Mouse (Mus musculus): Measurements from ENCODE around the gene Relt. TPM values are rescaled to one million over a fixed set of nuclear protein-coding genes. Genes with fewer than 3 reads are reported as not detected.

The Relt gene
- total and polyA plus RNA-seq, 3 experiments, result 24.5 to 31.1 (median 29.9) TPM

DNA sequence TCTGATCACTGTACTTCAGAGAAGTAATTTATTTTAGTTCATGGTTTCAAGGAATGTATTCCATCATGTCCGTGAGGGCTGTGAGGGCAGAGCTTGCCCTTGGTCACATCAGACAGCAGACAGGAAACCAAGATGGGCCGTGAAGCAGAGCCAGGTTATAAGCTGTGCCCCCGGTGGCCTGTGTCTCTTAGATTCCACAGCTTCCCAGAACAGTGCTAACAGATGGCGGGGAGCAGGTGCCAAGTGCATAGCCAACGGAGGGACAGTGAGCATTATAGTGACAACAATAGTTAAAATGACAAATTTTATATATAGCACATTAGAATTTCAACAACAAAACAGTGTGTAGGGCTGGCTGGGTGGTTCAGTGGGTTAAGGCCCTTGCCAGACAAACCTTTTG is 51.3 kb downstream of the Relt start:
- dilution Hi-C loops (cut with MboI; ENCODE audit: extremely low pct_ligation_motif_present, extremely low pct_unique_long_range_greater_than_20kb, low sequenced_read_pairs) (no loop called here), in situ Hi-C loops (cut with MboI; ENCODE audit: low pct_ligation_motif_present, low pct_unique_long_range_greater_than_20kb, low sequenced_read_pairs) (no loop called here)
- Histone ChIP-seq H3K27me3 (replicated peaks) (no peaks in the 10 kb centered on the region), H3K9ac (ENCODE audit: insufficient read depth, low read depth) (no peak overlapping the region), H3K36me3 (replicated peaks in 1 of 2; ENCODE audit: control insufficient read depth in 1 of 2, insufficient read depth in 1 of 2, low read length in 1 of 2) (peaks cover 0 to 3% of the 10 kb centered on the region in 2 experiments), H3K27ac (ENCODE audit: insufficient read depth, low read depth) (no peak overlapping the region), H3K4me3 (replicated peaks in 1 of 3; ENCODE audit: low read depth in 2 of 3, low read length in 2 of 3, poor library complexity in 1 of 3) (no peak overlapping the region), H3K4me2 (ENCODE audit: insufficient read depth, low read depth, poor library complexity, severe bottlenecking) (no peak overlapping the region), H3K9me3 (replicated peaks; ENCODE audit: low read length) (no peaks in the 10 kb centered on the region), H3K79me2 (replicated peaks; ENCODE audit: control insufficient read depth, extremely low read depth, insufficient read depth, poor library complexity, severe bottlenecking) (no peaks in the 10 kb centered on the region), H3K4me1 (ENCODE audit: control insufficient read depth in 1 of 2, insufficient read depth in 2 of 2) (peaks cover 0 to 3% of the 10 kb centered on the region in 2 experiments; a peak in 1 of 4 replicates)
- TF ChIP-seq SIN3A (IDR thresholded peaks at IDR 0.05; ENCODE audit: low read length), result no peak
- no peak for TF ChIP-seq MAX (IDR thresholded peaks at IDR 0.05; ENCODE audit: low read length)
- no peak for TF ChIP-seq JUND (conservative IDR thresholded peaks at IDR 0.05; ENCODE audit: low read depth, low read length)
- no peak for TF ChIP-seq PAX5 (IDR thresholded peaks at IDR 0.05; ENCODE audit: low read length)
- no peak for TF ChIP-seq BHLHE40 (IDR thresholded peaks at IDR 0.05; ENCODE audit: low read depth, low read length)
- TF ChIP-seq SMC3 (IDR thresholded peaks at IDR 0.05; ENCODE audit: low read depth, low read length), result no peak
- TF ChIP-seq USF1 (IDR thresholded peaks at IDR 0.05; ENCODE audit: low read depth, low read length), result no peak
- no peak for DNase-seq (ENCODE audit: extremely low read depth)

DNA sequence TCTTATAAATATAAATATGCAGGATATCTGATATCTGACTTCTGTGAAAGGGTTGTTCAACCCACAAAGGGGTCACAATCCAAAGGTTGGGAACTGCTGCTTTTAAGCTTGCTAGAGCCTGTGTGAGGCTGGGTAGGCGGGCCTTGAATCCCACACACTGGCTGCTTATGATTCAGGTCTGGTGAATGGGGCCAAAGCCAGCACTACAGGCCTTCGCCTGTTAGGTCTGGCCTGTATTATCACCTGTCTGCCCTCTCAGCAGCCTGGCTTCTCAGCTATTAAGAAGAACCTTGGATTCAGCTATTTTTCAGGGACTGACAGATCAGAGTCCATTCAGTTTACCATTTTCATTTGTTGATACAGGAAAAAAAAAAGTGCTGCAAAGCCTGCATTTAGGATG is 57.9 kb downstream of the Relt start:
- TF ChIP-seq MXI1 (IDR thresholded peaks at IDR 0.05; ENCODE audit: low read depth, low read length) (no peak), E2F4 (IDR thresholded peaks at IDR 0.05; ENCODE audit: insufficient replicate concordance, low read depth, low read length) (no peak), JUN (IDR thresholded peaks at IDR 0.05; ENCODE audit: insufficient read depth, low read depth, low read length) (no peak), MAX (IDR thresholded peaks at IDR 0.05; ENCODE audit: low read length) (no peak), ZMIZ1 (IDR thresholded peaks at IDR 0.05; ENCODE audit: low read depth, low read length) (no peak), USF2 (conservative IDR thresholded peaks at IDR 0.05; ENCODE audit: low read depth, low read length) (no peak), GABPA (IDR thresholded peaks at IDR 0.05; ENCODE audit: insufficient replicate concordance, low read depth, low read length) (no peak), ELF1 (IDR thresholded peaks at IDR 0.05; ENCODE audit: low read depth, low read length) (no peak), ETS1 (conservative IDR thresholded peaks at IDR 0.05; ENCODE audit: low read depth, low read length) (no peak)
- Histone ChIP-seq H3K27me3 (replicated peaks) (no peaks in the 10 kb centered on the region), H3K4me1 (ENCODE audit: control insufficient read depth in 1 of 2, insufficient read depth in 2 of 2) (no peaks in the 10 kb centered on the region), H3K79me2 (replicated peaks; ENCODE audit: control insufficient read depth, extremely low read depth, insufficient read depth, poor library complexity, severe bottlenecking) (no peaks in the 10 kb centered on the region), H3K9ac (ENCODE audit: insufficient read depth, low read depth) (no peak overlapping the region), H3K36me3 (replicated peaks in 1 of 2; ENCODE audit: control insufficient read depth in 1 of 2, insufficient read depth in 1 of 2, low read length in 1 of 2) (no peaks in the 10 kb centered on the region), H3K27ac (ENCODE audit: insufficient read depth, low read depth) (no peak overlapping the region), H3K4me3 (replicated peaks in 1 of 3; ENCODE audit: low read depth in 2 of 3, low read length in 2 of 3, poor library complexity in 1 of 3) (no peak overlapping the region), H3K9me3 (replicated peaks; ENCODE audit: low read length) (no peaks in the 10 kb centered on the region), H3K4me2 (ENCODE audit: insufficient read depth, low read depth, poor library complexity, severe bottlenecking) (no peak overlapping the region)
- DNase-seq (ENCODE audit: extremely low read depth), result no peak
- in situ Hi-C loops (cut with MboI; ENCODE audit: low pct_ligation_motif_present, low pct_unique_long_range_greater_than_20kb, low sequenced_read_pairs) (no loop called here), dilution Hi-C loops (cut with MboI; ENCODE audit: extremely low pct_ligation_motif_present, extremely low pct_unique_long_range_greater_than_20kb, low sequenced_read_pairs) (no loop called here)

Data from CH12.LX (cell line).